Mouse (Mus musculus): ENCODE results near the gene Gsk3a. TPM values are rescaled to one million over a fixed set of nuclear protein-coding genes. Genes with fewer than 3 reads are reported as not detected.
A peak's percentile ranks its signal among the peaks of the same experiment; 100 is the strongest.

Gsk3a gene
- polyA plus RNA-seq (2015; fragmentation: Nextera tagmentation; extraction: Ambion mirVana), result 6.7 and 6.8 TPM in 2 replicates

DNA sequence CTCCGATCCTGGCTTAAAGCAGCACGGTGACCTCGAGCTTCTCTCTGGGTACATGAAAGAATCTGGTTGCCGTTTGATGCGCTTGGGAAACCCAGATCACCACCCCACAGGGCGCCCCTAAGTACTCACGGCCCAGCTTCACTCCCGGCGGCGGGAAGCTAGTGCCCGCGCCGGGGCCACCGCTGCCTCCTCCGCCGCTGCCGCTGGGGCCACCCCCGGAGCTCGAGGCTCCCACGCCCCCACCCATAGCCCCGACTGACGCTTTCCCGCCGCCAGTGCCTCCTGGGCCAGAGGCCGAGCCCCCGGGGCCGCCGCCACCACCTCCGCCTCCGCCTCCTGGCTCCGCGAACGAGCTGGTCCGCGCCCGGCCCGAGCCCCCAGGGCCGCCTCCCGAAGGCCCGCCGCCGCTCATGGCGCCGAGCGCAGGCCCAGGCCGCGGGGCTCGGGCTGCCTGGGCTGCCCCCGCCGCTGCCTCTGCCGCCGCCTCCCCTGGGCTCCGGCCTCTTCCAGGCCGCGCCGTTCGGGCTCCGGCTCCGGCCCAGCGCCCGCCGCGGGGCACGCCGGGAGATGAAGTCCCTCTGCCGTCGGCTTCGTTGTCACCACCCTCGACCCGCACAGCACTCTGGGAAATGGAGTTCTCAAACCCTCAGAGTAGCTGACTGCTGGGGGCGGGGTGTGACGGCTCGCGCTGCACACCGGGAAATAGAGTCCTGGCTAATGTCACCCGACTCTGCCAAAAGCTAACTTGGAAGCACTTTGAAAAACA lies at the start of gene Gsk3a:
Gsk3a (minus strand) TSS at position 603 of the 766 bp plus-strand sequence.
- DNase-seq (ENCODE audit: low spot score) (peak; percentile 98), ATAC-seq (peak; percentile 87)
- Histone ChIP-seq H3K36me3 (ENCODE audit: insufficient read depth, low read length) (no peaks in the 10 kb centered on the region; the same call in 1 of the 2 replicates), H3K27ac (ENCODE audit: low read length) (peak within 1 kb of the TSS; percentile 82), H3K4me3 (ENCODE audit: low read depth, low read length) (peak within 1 kb of the TSS; percentile 98), H3K4me2 (replicated peaks; ENCODE audit: low read depth, low read length) (peak within 1 kb of the TSS; percentile 75), H3K27me3 (replicated peaks; ENCODE audit: insufficient read depth, low read length) (no peaks in the 10 kb centered on the region), H3K9me3 (ENCODE audit: low read length) (no peaks in the 10 kb centered on the region), H3K4me1 (ENCODE audit: insufficient read depth, low read depth, low read length) (peaks cover 7% of the 10 kb centered on the region), H3K9ac (replicated peaks; ENCODE audit: low read depth) (peak within 1 kb of the TSS; percentile 97)
- under 1% methylated on average over 42 of the region's 76 CpGs for WGBS
- TF ChIP-seq CTCF (IDR thresholded peaks at IDR 0.05), result no peak
- TF ChIP-seq EP300 (IDR thresholded peaks at IDR 0.05), result no peak

DNA sequence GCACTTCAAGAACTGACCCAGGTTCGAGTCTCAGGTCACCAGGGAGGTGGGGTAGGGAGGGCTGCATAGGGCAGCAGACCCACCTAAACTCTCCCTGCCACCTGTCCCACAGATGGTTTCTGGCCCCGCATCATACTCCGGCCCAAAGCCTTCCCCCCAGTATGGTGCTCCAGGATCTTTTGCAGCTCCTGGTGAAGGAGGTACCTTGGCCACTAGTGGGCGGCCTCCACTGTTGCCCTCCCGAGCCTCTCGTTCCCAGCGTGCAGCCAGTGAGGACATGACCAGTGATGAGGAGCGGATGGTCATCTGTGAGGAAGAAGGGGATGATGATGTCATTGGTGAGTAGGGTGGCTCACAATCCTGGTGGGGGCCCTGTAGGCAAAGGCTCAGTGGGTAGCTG lies 49.3 kb upstream of the Gsk3a start:
- peaks cover 9% of the 10 kb centered on the region; the same call in 1 of the 2 replicates for H3K4me1 ChIP-seq (ENCODE audit: insufficient read depth, low read depth, low read length)
- no peak overlapping the region for H3K4me2 ChIP-seq (replicated peaks; ENCODE audit: low read depth, low read length)
- no peak overlapping the region for H3K9ac ChIP-seq (replicated peaks; ENCODE audit: low read depth)
- DNase-seq (ENCODE audit: low spot score) (no peak), ATAC-seq (no peak)
- 77% methylated on average over 8 of the region's 8 CpGs for WGBS
- TF ChIP-seq EP300 (IDR thresholded peaks at IDR 0.05) (no peak), CTCF (IDR thresholded peaks at IDR 0.05) (peak; percentile 42)
- no peaks in the 10 kb centered on the region for H3K27me3 ChIP-seq (replicated peaks; ENCODE audit: insufficient read depth, low read length)
- H3K27ac ChIP-seq (ENCODE audit: low read length), result no peak overlapping the region
- no peaks in the 10 kb centered on the region for H3K9me3 ChIP-seq (ENCODE audit: low read length)
- H3K4me3 ChIP-seq (ENCODE audit: low read depth, low read length), result no peak overlapping the region
- H3K36me3 ChIP-seq (ENCODE audit: insufficient read depth, low read length), result peaks cover 59% of the 10 kb centered on the region

DNA sequence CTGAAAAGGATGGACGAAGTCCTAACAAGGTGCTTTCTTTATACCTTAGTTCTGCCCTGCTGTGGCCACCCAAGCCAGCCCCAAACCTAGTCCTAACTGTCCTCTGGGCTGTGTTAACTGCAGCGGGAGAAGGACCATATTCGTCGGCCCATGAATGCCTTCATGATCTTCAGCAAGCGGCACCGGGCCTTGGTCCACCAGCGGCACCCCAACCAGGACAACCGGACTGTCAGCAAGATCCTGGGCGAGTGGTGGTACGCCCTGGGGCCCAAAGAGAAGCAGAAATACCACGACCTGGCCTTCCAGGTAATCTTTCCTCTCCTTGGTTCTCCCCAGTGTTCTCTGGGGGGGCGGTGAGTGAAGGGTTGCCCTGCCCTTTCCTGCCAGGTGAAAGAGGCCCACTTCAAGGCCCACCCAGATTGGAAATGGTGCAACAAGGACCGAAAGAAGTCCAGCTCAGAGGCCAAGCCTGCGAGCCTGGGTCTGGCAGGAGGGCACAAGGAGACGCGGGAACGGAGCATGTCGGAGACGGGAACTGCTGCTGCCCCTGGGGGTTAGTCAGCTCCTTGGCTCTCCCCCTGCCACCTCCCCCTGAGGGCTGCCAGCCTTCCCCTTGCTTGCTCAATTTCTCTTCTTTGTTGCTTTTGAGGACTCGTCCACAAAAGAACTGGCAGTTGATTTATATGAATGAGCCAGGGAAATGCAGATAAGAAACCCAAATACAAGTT lies 48.0 kb upstream of the Gsk3a start:
- no peak overlapping the region for H3K4me2 ChIP-seq (replicated peaks; ENCODE audit: low read depth, low read length)
- 87% methylated on average over 20 of the region's 20 CpGs for WGBS
- no peak for DNase-seq (ENCODE audit: low spot score)
- no peak overlapping the region for H3K4me3 ChIP-seq (ENCODE audit: low read depth, low read length)
- no peaks in the 10 kb centered on the region for H3K9me3 ChIP-seq (ENCODE audit: low read length)
- no peaks in the 10 kb centered on the region for H3K27me3 ChIP-seq (replicated peaks; ENCODE audit: insufficient read depth, low read length)
- peaks cover 49% of the 10 kb centered on the region for H3K36me3 ChIP-seq (ENCODE audit: insufficient read depth, low read length)
- peaks cover 19% of the 10 kb centered on the region; the same call in 1 of the 2 replicates for H3K4me1 ChIP-seq (ENCODE audit: insufficient read depth, low read depth, low read length)
- no peak for TF ChIP-seq CTCF (IDR thresholded peaks at IDR 0.05)
- no peak for TF ChIP-seq EP300 (IDR thresholded peaks at IDR 0.05)
- no peak overlapping the region for H3K9ac ChIP-seq (replicated peaks; ENCODE audit: low read depth)
- no peak overlapping the region for H3K27ac ChIP-seq (ENCODE audit: low read length)
- no peak for ATAC-seq

DNA sequence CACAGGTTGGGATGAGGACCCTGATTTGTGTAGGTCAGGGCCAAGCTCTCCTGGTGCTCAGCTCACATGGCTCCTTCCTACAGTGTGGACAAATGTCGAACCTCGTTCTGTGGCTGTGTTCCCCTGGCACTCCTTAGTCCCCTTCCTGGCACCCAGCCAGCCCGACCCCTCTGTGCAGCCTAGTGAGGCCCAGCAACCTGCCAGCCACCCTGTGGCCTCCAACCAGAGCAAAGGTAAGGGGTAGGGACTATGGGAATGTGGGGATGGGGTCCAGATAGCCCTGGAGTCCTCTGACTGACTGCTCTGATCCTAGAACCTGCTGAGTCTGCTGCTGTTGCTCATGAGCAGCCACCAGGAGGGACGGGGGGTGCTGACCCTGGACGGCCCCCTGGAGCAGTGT lies 47.1 kb upstream of the Gsk3a start:
- H3K9ac ChIP-seq (replicated peaks; ENCODE audit: low read depth), result no peak overlapping the region
- H3K27ac ChIP-seq (ENCODE audit: low read length), result no peak overlapping the region
- no peak for DNase-seq (ENCODE audit: low spot score)
- WGBS, result 45% methylated on average over 5 of the region's 5 CpGs
- no peaks in the 10 kb centered on the region for H3K27me3 ChIP-seq (replicated peaks; ENCODE audit: insufficient read depth, low read length)
- no peak overlapping the region for H3K4me2 ChIP-seq (replicated peaks; ENCODE audit: low read depth, low read length)
- peaks cover 40% of the 10 kb centered on the region for H3K36me3 ChIP-seq (ENCODE audit: insufficient read depth, low read length)
- TF ChIP-seq CTCF (IDR thresholded peaks at IDR 0.05) (no peak), EP300 (IDR thresholded peaks at IDR 0.05) (no peak)
- no peaks in the 10 kb centered on the region for H3K9me3 ChIP-seq (ENCODE audit: low read length)
- no peak overlapping the region for H3K4me3 ChIP-seq (ENCODE audit: low read depth, low read length)
- H3K4me1 ChIP-seq (ENCODE audit: insufficient read depth, low read depth, low read length), result peaks cover 28% of the 10 kb centered on the region; the same call in 1 of the 2 replicates
- ATAC-seq, result no peak

DNA sequence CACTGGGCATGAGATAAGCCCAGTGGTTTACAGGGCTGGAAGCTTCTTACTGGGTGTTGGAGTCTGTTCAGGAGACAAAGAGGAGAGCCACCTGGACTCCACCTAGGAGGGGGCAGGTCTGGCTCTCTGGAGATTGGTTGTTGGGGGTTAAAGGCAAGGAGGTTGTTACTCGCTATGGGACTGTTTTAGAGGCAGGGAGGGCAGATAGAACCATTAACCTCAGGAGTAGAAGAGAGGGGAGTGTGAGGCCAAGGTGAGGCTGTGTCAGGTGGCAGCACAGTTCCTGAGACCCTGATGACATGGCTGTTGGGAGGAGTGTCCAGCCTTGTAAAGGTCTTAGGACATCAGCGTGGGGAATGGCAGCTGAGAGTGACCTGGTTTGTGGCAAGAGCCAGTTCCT lies 46.5 kb upstream of the Gsk3a start:
- H3K4me1 ChIP-seq (ENCODE audit: insufficient read depth, low read depth, low read length), result peaks cover 30% of the 10 kb centered on the region; the same call in 1 of the 2 replicates
- no peak for ATAC-seq
- no peak overlapping the region for H3K9ac ChIP-seq (replicated peaks; ENCODE audit: low read depth)
- WGBS, result 63% methylated on average over 2 of the region's 2 CpGs
- H3K27me3 ChIP-seq (replicated peaks; ENCODE audit: insufficient read depth, low read length), result no peaks in the 10 kb centered on the region
- H3K36me3 ChIP-seq (ENCODE audit: insufficient read depth, low read length), result peaks cover 34% of the 10 kb centered on the region
- DNase-seq (ENCODE audit: low spot score), result no peak
- H3K4me3 ChIP-seq (ENCODE audit: low read depth, low read length), result no peak overlapping the region
- TF ChIP-seq EP300 (IDR thresholded peaks at IDR 0.05) (no peak), CTCF (IDR thresholded peaks at IDR 0.05) (no peak)
- no peak overlapping the region for H3K27ac ChIP-seq (ENCODE audit: low read length)
- peak overlapping the region; percentile 91; the same call in 1 of the 2 replicates for H3K4me2 ChIP-seq (replicated peaks; ENCODE audit: low read depth, low read length)
- H3K9me3 ChIP-seq (ENCODE audit: low read length), result no peaks in the 10 kb centered on the region

DNA sequence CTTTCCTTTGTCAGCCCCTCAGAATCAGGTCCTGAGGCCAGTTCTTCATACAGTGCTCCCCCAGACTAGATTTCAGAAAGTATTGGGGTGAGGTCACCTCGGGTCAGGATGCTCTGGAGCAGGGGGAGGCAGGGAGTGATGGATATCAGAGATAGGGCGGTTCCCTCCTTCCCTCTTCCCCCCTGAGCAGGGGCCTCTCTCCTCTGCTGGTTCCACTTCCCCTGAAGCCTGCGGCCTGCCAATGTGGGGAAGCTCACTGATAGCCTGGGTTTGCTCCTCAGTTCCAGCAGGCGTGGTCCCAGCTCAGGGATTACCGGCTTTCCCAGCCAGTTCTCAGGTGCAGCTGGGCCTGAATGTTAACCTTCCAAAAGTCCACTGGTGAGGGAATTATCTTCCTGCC lies 46.0 kb upstream of the Gsk3a start:
- 6% methylated on average over 5 of the region's 5 CpGs for WGBS
- Histone ChIP-seq H3K36me3 (ENCODE audit: insufficient read depth, low read length) (peaks cover 29% of the 10 kb centered on the region), H3K27ac (ENCODE audit: low read length) (peak overlapping the region; percentile 7; the same call in 1 of the 2 replicates), H3K9me3 (ENCODE audit: low read length) (no peaks in the 10 kb centered on the region), H3K4me3 (ENCODE audit: low read depth, low read length) (peak overlapping the region; percentile 80), H3K4me1 (ENCODE audit: insufficient read depth, low read depth, low read length) (peaks cover 30% of the 10 kb centered on the region; the same call in 1 of the 2 replicates), H3K9ac (replicated peaks; ENCODE audit: low read depth) (no peak overlapping the region), H3K27me3 (replicated peaks; ENCODE audit: insufficient read depth, low read length) (no peaks in the 10 kb centered on the region), H3K4me2 (replicated peaks; ENCODE audit: low read depth, low read length) (peak overlapping the region; percentile 91)
- DNase-seq (ENCODE audit: low spot score) (peak; percentile 50), ATAC-seq (no peak)
- no peak for TF ChIP-seq EP300 (IDR thresholded peaks at IDR 0.05)
- no peak for TF ChIP-seq CTCF (IDR thresholded peaks at IDR 0.05)
